Mouse (Mus musculus) CH12.LX (cell line): Measurements from ENCODE around the gene Gm21060. TPM values are rescaled to one million over a fixed set of nuclear protein-coding genes. Genes with fewer than 3 reads are reported as not detected.

Source experiments
- DNase-seq: peaks from one replicate; pipeline ENCODE4 v3.0.0-alpha.2; 2013; ENCODE audit errors: extremely low read depth
- H3K27ac ChIP-seq: 2 replicates; pipeline ENCODE4 v1.5.1; 2012; ENCODE audit warnings: low read depth, mild to moderate bottlenecking, control low read depth, moderate library complexity; ENCODE audit not compliant: insufficient read depth
- H3K27me3 ChIP-seq: replicated peaks from 2 replicates; pipeline ENCODE3; 2012; ENCODE audit warnings: inconsistent platforms
- H3K36me3 ChIP-seq, 2 experiments: replicated peaks in 1 of 2; 2 replicates each; pipeline versions ENCODE3 to v1.6.1; 2012; ENCODE audit warnings: inconsistent platforms in 1 of 2, low read length in 1 of 2, mild to moderate bottlenecking in 1 of 2, mixed read lengths in 1 of 2, moderate library complexity in 1 of 2; ENCODE audit not compliant: control insufficient read depth in 1 of 2, insufficient read depth in 1 of 2
- H3K4me1 ChIP-seq, 2 experiments: 2 replicates each; pipeline ENCODE4 v1.6.1; 2012; ENCODE audit warnings: inconsistent platforms in 1 of 2, moderate library complexity in 1 of 2; ENCODE audit not compliant: insufficient read depth in 2 of 2, control insufficient read depth in 1 of 2
- H3K4me2 ChIP-seq: 2 replicates; pipeline ENCODE4 v1.6.1; 2012; ENCODE audit warnings: low read depth, mild to moderate bottlenecking, control low read depth; ENCODE audit not compliant: poor library complexity, insufficient read depth, severe bottlenecking
- H3K4me3 ChIP-seq, 3 experiments: fragments of 150-350 bp in 1 of 3; sonication (generic) in 1 of 3; replicated peaks in 1 of 3; 2 replicates each; pipeline versions ENCODE3 to v1.5.1; 2011 to 2012; ENCODE audit warnings: low read depth in 2 of 3, low read length in 2 of 3, mild to moderate bottlenecking in 2 of 3, moderate library complexity in 2 of 3, control low read depth in 1 of 3, improper control_type of control experiment in 1 of 3, inconsistent platforms in 1 of 3, mixed read lengths in 1 of 3; ENCODE audit not compliant: poor library complexity in 1 of 3
- H3K79me2 ChIP-seq: replicated peaks from 2 replicates; pipeline ENCODE4 v1.6.1; 2012; ENCODE audit warnings: mild to moderate bottlenecking, moderate library complexity; ENCODE audit not compliant: control insufficient read depth, poor library complexity, insufficient read depth, severe bottlenecking; ENCODE audit errors: extremely low read depth
- H3K9ac ChIP-seq: 2 replicates; pipeline ENCODE4 v1.6.1; 2012; ENCODE audit warnings: low read depth, mild to moderate bottlenecking, control low read depth, moderate library complexity; ENCODE audit not compliant: insufficient read depth
- H3K9me3 ChIP-seq: replicated peaks from 2 replicates; pipeline ENCODE3; 2012; ENCODE audit warnings: low read length, inconsistent platforms, mixed read lengths
- BHLHE40 ChIP-seq: IDR thresholded peaks from 2 replicates; pipeline ENCODE4 v1.6.1; 2011; ENCODE audit warnings: mild to moderate bottlenecking, low read depth, low read length, improper control_type of control experiment
- CHD2 ChIP-seq: IDR thresholded peaks from 2 replicates; pipeline ENCODE4 v1.6.1; 2011; ENCODE audit warnings: low read length, improper control_type of control experiment
- GABPA ChIP-seq: IDR thresholded peaks from 2 replicates; pipeline ENCODE4 v1.6.1; 2012; ENCODE audit warnings: low read depth, low read length, improper control_type of control experiment, inconsistent platforms; ENCODE audit not compliant: insufficient replicate concordance
- HCFC1 ChIP-seq: IDR thresholded peaks from 2 replicates; pipeline ENCODE4 v1.6.1; 2012; ENCODE audit warnings: low read depth, mild to moderate bottlenecking, inconsistent platforms, low read length, improper control_type of control experiment
- JUN ChIP-seq: IDR thresholded peaks from 2 replicates; pipeline ENCODE4 v1.6.1; 2011; ENCODE audit warnings: low read depth, mild to moderate bottlenecking, low read length, improper control_type of control experiment, moderate library complexity; ENCODE audit not compliant: insufficient read depth
- MAFK ChIP-seq: IDR thresholded peaks from 2 replicates; pipeline ENCODE4 v1.6.1; 2011; ENCODE audit warnings: low read length, improper control_type of control experiment; ENCODE audit not compliant: insufficient replicate concordance
- MAX ChIP-seq: IDR thresholded peaks from 2 replicates; pipeline ENCODE4 v1.6.1; 2011; ENCODE audit warnings: low read length, improper control_type of control experiment
- MXI1 ChIP-seq: IDR thresholded peaks from 2 replicates; pipeline ENCODE4 v1.6.1; 2011; ENCODE audit warnings: mild to moderate bottlenecking, low read depth, low read length, improper control_type of control experiment
- NELFE ChIP-seq: IDR thresholded peaks from 2 replicates; pipeline ENCODE4 v1.6.1; 2011; ENCODE audit warnings: low read depth, low read length, improper control_type of control experiment
- PAX5 ChIP-seq: IDR thresholded peaks from 2 replicates; pipeline ENCODE4 v1.6.1; 2012; ENCODE audit warnings: low read length, inconsistent platforms, mixed read lengths
- POLR2A ChIP-seq: IDR thresholded peaks from 2 replicates; pipeline ENCODE4 v1.6.1; 2011; ENCODE audit warnings: low read depth, mild to moderate bottlenecking, improper control_type of control experiment, low read length
- RAD21 ChIP-seq: IDR thresholded peaks from 2 replicates; pipeline ENCODE4 v1.6.1; 2011; ENCODE audit warnings: low read depth, mild to moderate bottlenecking, low read length, improper control_type of control experiment, moderate library complexity
- RCOR1 ChIP-seq: conservative IDR thresholded peaks from 2 replicates; pipeline ENCODE4 v1.6.1; 2012; ENCODE audit warnings: low read depth, mild to moderate bottlenecking, inconsistent platforms, low read length, improper control_type of control experiment
- SIN3A ChIP-seq: IDR thresholded peaks from 2 replicates; pipeline ENCODE4 v1.6.1; 2012; ENCODE audit warnings: low read length, improper control_type of control experiment, inconsistent platforms
- USF1 ChIP-seq: IDR thresholded peaks from 2 replicates; pipeline ENCODE4 v1.6.1; 2014; ENCODE audit warnings: low read depth, mild to moderate bottlenecking, inconsistent platforms, low read length, improper control_type of control experiment
- ZC3H11A ChIP-seq: IDR thresholded peaks from 2 replicates; pipeline ENCODE4 v1.6.1; 2012; ENCODE audit warnings: low read depth, mild to moderate bottlenecking, inconsistent platforms, low read length, improper control_type of control experiment
- ZMIZ1 ChIP-seq: IDR thresholded peaks from 2 replicates; pipeline ENCODE4 v1.6.1; 2012; ENCODE audit warnings: low read depth, mild to moderate bottlenecking, inconsistent platforms, low read length, improper control_type of control experiment
- dilution Hi-C: fragments of 300-500 bp; cut with MboI; formaldehyde crosslinking; loops from 2 replicates; pipeline ENCODE4 v1.14.3; 2020; ENCODE audit warnings: low sequenced_read_pairs; ENCODE audit not compliant: extremely low pct_unique_long_range_greater_than_20kb, extremely low pct_ligation_motif_present
- in situ Hi-C: fragments of 300-500 bp; cut with MboI; formaldehyde crosslinking; loops from 3 replicates; pipeline ENCODE4 v1.14.3; 2019; ENCODE audit warnings: low sequenced_read_pairs, low pct_ligation_motif_present, low pct_unique_long_range_greater_than_20kb, mixed read lengths
- polyA plus RNA-seq: library from polyadenylated mRNA; unstranded; fragments of >175 nt; gene quantifications from 2 replicates; pipeline ENCODE4 v1.2.1, GENCODE M21; 2012; ENCODE audit warnings: low read depth; ENCODE audit not compliant: insufficient read length
- total RNA-seq, 2 experiments: library from RNA; depleted of rRNA; stranded (reverse); fragments of 300-350 nt in 1 of 2; fragments of >200 nt in 1 of 2; gene quantifications; 2 replicates each; pipeline ENCODE4 v1.2.3; 2012 to 2014

The Gm21060 gene
- total and polyA plus RNA-seq, 3 experiments, result 3.0 TPM; not detected in 2

DNA sequence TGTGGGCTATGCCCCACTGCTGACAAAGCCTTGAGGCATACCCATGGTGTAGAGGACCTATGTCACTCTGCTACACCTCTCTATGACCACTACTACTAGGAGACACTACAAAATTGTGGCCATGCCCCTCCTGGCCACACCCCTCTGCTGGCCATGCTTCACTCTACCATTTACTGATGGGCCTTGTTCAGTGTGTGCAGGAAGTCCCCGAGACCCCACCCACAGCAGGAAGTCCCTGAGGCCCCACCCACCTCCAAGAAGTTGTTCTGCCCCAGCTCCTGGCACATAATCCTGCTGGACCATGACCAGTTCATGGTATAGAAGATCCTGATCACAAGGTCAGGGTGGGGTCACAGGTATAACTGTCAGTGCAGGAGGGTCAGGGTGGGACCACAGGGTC is 35.6 kb downstream of the Gm21060 start:
- Histone ChIP-seq H3K4me2 (no peak overlapping the region), H3K4me1 (peaks cover 2 to 16% of the 10 kb centered on the region in 2 experiments; a peak in 2 of 4 replicates), H3K9ac (no peak overlapping the region), H3K4me3 (no peak overlapping the region), H3K27me3 (no peaks in the 10 kb centered on the region), H3K36me3 (no peaks in the 10 kb centered on the region), H3K27ac (no peak overlapping the region), H3K79me2 (no peaks in the 10 kb centered on the region), H3K9me3 (no peaks in the 10 kb centered on the region)
- in situ Hi-C loops, result no loop called here
- TF ChIP-seq SIN3A (no peak), RCOR1 (no peak), MAX (no peak), NELFE (no peak), HCFC1 (no peak)
- dilution Hi-C loops, result no loop called here
- DNase-seq, result no peak

GRCm38 (mm10) chr19:61257733-61258132 is 39.1 kb downstream of the Gm21060 start:
- no peak for DNase-seq
- no peak overlapping the region for H3K9ac ChIP-seq
- H3K79me2 ChIP-seq, result no peaks in the 10 kb centered on the region
- TF ChIP-seq RAD21, result no peak
- TF ChIP-seq BHLHE40, result no peak
- TF ChIP-seq GABPA, result no peak
- no peak for TF ChIP-seq ZMIZ1
- TF ChIP-seq JUN, result no peak
- TF ChIP-seq SIN3A, result no peak
- no peak for TF ChIP-seq MXI1
- TF ChIP-seq PAX5, result no peak
- TF ChIP-seq MAFK, result no peak
- no peak for TF ChIP-seq USF1
- TF ChIP-seq ZC3H11A, result no peak
- no peak for TF ChIP-seq RCOR1
- TF ChIP-seq CHD2, result no peak
- no peak for TF ChIP-seq POLR2A
- no peaks in the 10 kb centered on the region for H3K9me3 ChIP-seq
- in situ Hi-C loops (no loop called here), dilution Hi-C loops (no loop called here)
- H3K36me3 ChIP-seq, result no peaks in the 10 kb centered on the region
- no peak overlapping the region for H3K27ac ChIP-seq
- no peaks in the 10 kb centered on the region; a peak in 1 of 4 replicates for H3K4me1 ChIP-seq
- H3K4me3 ChIP-seq, result no peak overlapping the region
- H3K27me3 ChIP-seq, result no peaks in the 10 kb centered on the region
- no peak overlapping the region for H3K4me2 ChIP-seq
